Mouse (Mus musculus) stomach, postnatal 0 days (tissue): ENCODE results near the gene Sorcs3.

ENCODE experiments used
- CTCF ChIP-seq: IDR thresholded peaks from 2 replicates; pipeline ENCODE4 v1.5.1; 2016; ENCODE audit warnings: antibody characterized with exemption, low read depth, mild to moderate bottlenecking, moderate library complexity
- EP300 ChIP-seq: optimal IDR thresholded peaks from 2 replicates; pipeline ENCODE3; 2016; ENCODE audit warnings: antibody characterized with exemption

DNA sequence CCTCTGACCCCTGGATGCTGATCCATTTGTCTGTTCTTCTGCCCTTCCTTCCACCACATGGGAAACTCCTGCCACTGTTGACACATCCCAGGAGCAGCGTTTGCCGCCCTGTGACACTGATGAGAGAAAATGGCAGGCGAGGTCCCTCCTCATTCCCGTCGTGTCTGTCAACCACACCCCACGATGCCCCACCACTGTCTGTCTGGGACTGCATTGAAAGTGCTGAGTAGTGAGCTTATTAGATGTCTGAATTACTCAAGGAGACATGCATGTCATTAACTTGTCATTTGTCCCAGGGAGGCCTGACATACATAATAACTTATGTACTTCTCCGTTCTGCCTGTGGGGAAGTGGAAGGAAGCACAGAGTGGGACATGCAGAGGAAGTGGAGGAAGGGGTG is 137.6 kb downstream of the Sorcs3 start:
- TF ChIP-seq CTCF (no peak), EP300 (no peak)
